ENCODE assay signal across 8 mouse cellular contexts in the genomic region with DNA sequence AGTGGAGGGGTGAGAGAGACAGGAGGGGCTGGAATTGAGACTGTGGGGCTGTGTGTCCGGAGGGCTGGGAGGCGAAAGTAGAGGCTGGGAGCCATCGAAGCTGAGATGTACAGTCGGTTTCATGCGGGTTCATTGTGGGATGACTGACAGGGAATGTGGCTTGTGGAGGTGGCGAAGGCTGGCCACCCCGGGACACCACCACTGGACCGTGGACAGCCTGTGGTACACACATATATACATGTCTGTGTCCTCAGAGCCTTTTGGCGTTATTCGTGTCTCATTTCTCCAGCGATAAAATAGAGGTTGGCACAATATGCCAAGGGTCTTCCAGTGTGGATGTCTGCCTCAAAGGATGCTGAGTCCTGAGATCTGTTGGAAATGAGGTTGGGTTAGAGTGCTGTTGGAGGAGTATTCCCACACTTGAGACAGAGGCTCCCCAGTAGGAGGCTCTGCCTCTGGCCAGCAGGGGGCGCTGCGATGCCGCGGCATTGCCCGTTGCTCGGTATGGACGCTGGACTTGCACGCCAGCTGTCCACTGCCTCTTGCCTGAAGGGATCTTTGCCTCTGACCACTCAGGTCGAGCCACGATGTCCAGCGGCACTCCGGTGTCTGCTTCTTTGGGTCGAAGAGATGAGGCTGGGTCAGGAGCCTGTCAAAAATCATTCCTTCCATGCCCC. TPM values are rescaled to one million over a fixed set of nuclear protein-coding genes. Genes with fewer than 3 reads are reported as not detected.
DNase-seq lines count a peak whose midpoint lies in the region; ATAC-seq and TF ChIP-seq lines count a peak whose summit lies in the region.

No protein-coding gene starts in this region.

- peak overlapping the region; percentile 33 for H3K4me2 ChIP-seq in forebrain, embryonic 14.5 days (ENCODE audit: low read length)
- H3K4me2 ChIP-seq in neural tube, embryonic 14.5 days (ENCODE audit: low read depth, low read length): peak overlapping the region; percentile 39; the same call in 1 of the 2 replicates

- TF ChIP-seq EP300 in ES-Bruce4 (IDR thresholded peaks at IDR 0.05; ENCODE audit: insufficient read depth, low read depth, low read length): no peak

- peaks cover 3% of the 10 kb centered on the region for H3K4me1 ChIP-seq in ES-Bruce4 (ENCODE audit: control insufficient read depth, insufficient read depth, low read length)
- H3K4me1 ChIP-seq in forebrain, embryonic 14.5 days (ENCODE audit: control insufficient read depth, insufficient read depth, low read length): no peaks in the 10 kb centered on the region
- no peaks in the 10 kb centered on the region for H3K4me1 ChIP-seq in neural tube, embryonic 14.5 days (ENCODE audit: control insufficient read depth, insufficient read depth, low read length)
- H3K4me1 ChIP-seq in testis, adult 2 months (ENCODE audit: control insufficient read depth, insufficient read depth, low read length): peaks cover 13% of the 10 kb centered on the region

- intact Hi-C loops in heart, postnatal 14 days (cut with DNase I): loop anchor here (1.0 to 5.0 kb wide), 3 partner anchors 53 to 219 kb away; no protein-coding TSS in a partner anchor

- H3K27ac ChIP-seq in ES-Bruce4 (ENCODE audit: insufficient read depth, low read length): no peak overlapping the region
- H3K27ac ChIP-seq in forebrain, embryonic 14.5 days (ENCODE audit: low read depth, low read length): no peak overlapping the region
- H3K27ac ChIP-seq in neural tube, embryonic 14.5 days (ENCODE audit: low read depth, low read length): no peak overlapping the region
- no peak overlapping the region for H3K27ac ChIP-seq in testis, adult 2 months (ENCODE audit: control insufficient read depth, insufficient read depth, low read depth, low read length)

- H3K27me3 ChIP-seq in ES-Bruce4 (ENCODE audit: control insufficient read depth, insufficient read depth, low read length, poor library complexity, severe bottlenecking): no peaks in the 10 kb centered on the region
- no peaks in the 10 kb centered on the region for H3K27me3 ChIP-seq in forebrain, embryonic 14.5 days (replicated peaks; ENCODE audit: control insufficient read depth, insufficient read depth, low read length)
- no peaks in the 10 kb centered on the region for H3K27me3 ChIP-seq in neural tube, embryonic 14.5 days (ENCODE audit: control insufficient read depth, insufficient read depth, low read length)
- no peaks in the 10 kb centered on the region for H3K27me3 ChIP-seq in testis, adult 2 months (ENCODE audit: control insufficient read depth, insufficient read depth, low read length)

- TF ChIP-seq POLR2A in ES-Bruce4 (IDR thresholded peaks at IDR 0.05; ENCODE audit: insufficient read depth, low read length): no peak
- no peak for TF ChIP-seq POLR2A in testis, adult 2 months (IDR thresholded peaks at IDR 0.05; ENCODE audit: control insufficient read depth, low read depth, low read length)

- no peak overlapping the region for H3K4me3 ChIP-seq in ES-Bruce4 (ENCODE audit: low read depth, low read length)
- no peak overlapping the region for H3K4me3 ChIP-seq in forebrain, embryonic 14.5 days (ENCODE audit: low read depth, low read length)
- H3K4me3 ChIP-seq in neural tube, embryonic 14.5 days (ENCODE audit: low read depth, low read length): no peak overlapping the region
- peak overlapping the region; percentile 30 for H3K4me3 ChIP-seq in testis, adult 2 months (ENCODE audit: control insufficient read depth, low read depth, low read length)

- no peaks in the 10 kb centered on the region for H3K9me3 ChIP-seq in ES-Bruce4 (replicated peaks; ENCODE audit: control insufficient read depth, insufficient read depth, low read length, poor library complexity, severe bottlenecking)
- H3K9me3 ChIP-seq in forebrain, embryonic 14.5 days (replicated peaks; ENCODE audit: control insufficient read depth, low read length): no peaks in the 10 kb centered on the region
- no peaks in the 10 kb centered on the region for H3K9me3 ChIP-seq in neural tube, embryonic 14.5 days (ENCODE audit: control insufficient read depth, low read length)

- 24% methylated on average over 24 of the region's 24 CpGs for WGBS in forebrain, embryonic 14.5 days
- 23% methylated on average over 24 of the region's 24 CpGs for WGBS in large intestine, adult 2 months
- 26% methylated on average over 24 of the region's 24 CpGs for WGBS in neural tube, embryonic 14.5 days

- H3K36me3 ChIP-seq in ES-Bruce4 (ENCODE audit: control insufficient read depth, insufficient read depth, low read length, poor library complexity, severe bottlenecking): no peaks in the 10 kb centered on the region
- no peaks in the 10 kb centered on the region for H3K36me3 ChIP-seq in forebrain, embryonic 14.5 days (ENCODE audit: control insufficient read depth, insufficient read depth, low read length)
- no peaks in the 10 kb centered on the region for H3K36me3 ChIP-seq in neural tube, embryonic 14.5 days (ENCODE audit: control insufficient read depth, insufficient read depth, low read length)
- no peaks in the 10 kb centered on the region for H3K36me3 ChIP-seq in testis, adult 2 months (ENCODE audit: control insufficient read depth, insufficient read depth, low read length)

- H3K9ac ChIP-seq in ES-Bruce4 (ENCODE audit: low read depth, poor library complexity, severe bottlenecking): no peak overlapping the region
- H3K9ac ChIP-seq in forebrain, embryonic 14.5 days (ENCODE audit: low read length): no peak overlapping the region
- no peak overlapping the region; the same call in 1 of the 2 replicates for H3K9ac ChIP-seq in neural tube, embryonic 14.5 days (replicated peaks; ENCODE audit: low read depth, low read length)

- DNase-seq in cerebellum, adult 11 months: peak; percentile 72
- peak; percentile 86 for DNase-seq in forebrain, embryonic 14.5 days (ENCODE audit: low spot score)
- DNase-seq in heart, postnatal 14 days: peak; percentile 94 to 98
- DNase-seq in large intestine, adult 2 months (ENCODE audit: low read depth, low spot score): peak; percentile 44
- DNase-seq in lung, adult 18-20 months: peak; percentile 80 to 85

- ATAC-seq in forebrain, embryonic 14.5 days: peak; percentile 85; the same call in 1 of the 2 replicates
- ATAC-seq in neural tube, embryonic 14.5 days (ENCODE audit: low read depth): peak; percentile 84

- peak; percentile 96 for TF ChIP-seq CTCF in ES-Bruce4 (IDR thresholded peaks at IDR 0.05; ENCODE audit: low read depth, low read length)
- TF ChIP-seq CTCF in testis, adult 2 months (IDR thresholded peaks at IDR 0.05; ENCODE audit: control insufficient read depth, insufficient read depth, insufficient replicate concordance, low read depth, low read length): peak; percentile 99

RNA-seq across cellular contexts. Expression of gene Nxph3, which starts 19.3 kb away (rescaled TPM):
- 0.75 and 0.85 TPM in 2 replicates for polyA plus RNA-seq in ES-Bruce4 (2011; ENCODE audit: insufficient read depth, insufficient read length, low read depth, missing spikeins)
- polyA plus RNA-seq in forebrain, embryonic 14.5 days (2014; fragmentation: Nextera tagmentation; extraction: Ambion mirVana): 7.8 and 10.3 TPM in 2 replicates
- under 1 TPM; 0.37 to 0.93 TPM for total RNA-seq in heart, postnatal 14 days (2021)
- 0.53 and 0.55 TPM in 2 replicates for polyA plus RNA-seq in large intestine, adult 2 months (2012; rRNA removed)
- polyA plus RNA-seq in neural tube, embryonic 14.5 days (2014; fragmentation: Nextera tagmentation; extraction: Ambion mirVana): 0.57 and 1.4 TPM in 2 replicates
- 1.9 and 2.0 TPM in 2 replicates for polyA plus RNA-seq in testis, adult 2 months (2012; rRNA removed)

RNA-seq across cellular contexts. Expression of gene Ngfr, which starts 53.9 kb away (rescaled TPM):
- 2.0 and 2.2 TPM in 2 replicates for polyA plus RNA-seq in ES-Bruce4 (2011; ENCODE audit: insufficient read depth, insufficient read length, low read depth, missing spikeins)
- polyA plus RNA-seq in forebrain, embryonic 14.5 days (2014; fragmentation: Nextera tagmentation; extraction: Ambion mirVana): 5.0 and 7.8 TPM in 2 replicates
- 1 to 10 TPM; 1.1 to 2.0 TPM for total RNA-seq in heart, postnatal 14 days (2021)
- 4.7 and 4.9 TPM in 2 replicates for polyA plus RNA-seq in large intestine, adult 2 months (2012; rRNA removed)
- polyA plus RNA-seq in neural tube, embryonic 14.5 days (2014; fragmentation: Nextera tagmentation; extraction: Ambion mirVana): 40.8 and 73.9 TPM in 2 replicates
- polyA plus RNA-seq in testis, adult 2 months (2012; rRNA removed): 16.3 and 18.9 TPM in 2 replicates

Comparison
In these comparisons a context has a peak if more than half of its experiments do, and no peak if none do; other contexts are left out.
1. DNase-seq: peak in every context shown above with its lines; median percentile 96 in heart, postnatal 14 days; 86 in forebrain, embryonic 14.5 days; 82 in lung, adult 18-20 months; 72 in cerebellum, adult 11 months; 44 in large intestine, adult 2 months.